Mouse (Mus musculus) ES-Bruce4 (cell line): ENCODE measurements around the gene Dcaf12. TPM values are rescaled to one million over a fixed set of nuclear protein-coding genes. Genes with fewer than 3 reads are reported as not detected.
A peak's percentile ranks its signal among the peaks of the same experiment; 100 is the strongest.

Experiments
- H3K27ac ChIP-seq: 2 replicates; pipeline ENCODE4 v1.5.1; 2012; ENCODE audit warnings: low read length, inconsistent platforms; ENCODE audit not compliant: insufficient read depth
- H3K27me3 ChIP-seq: 2 replicates; pipeline ENCODE4 v1.6.1; 2012; ENCODE audit warnings: mild to moderate bottlenecking, low read length, inconsistent platforms; ENCODE audit not compliant: control insufficient read depth, poor library complexity, insufficient read depth, severe bottlenecking
- H3K36me3 ChIP-seq: 2 replicates; pipeline ENCODE4 v1.6.1; 2012; ENCODE audit warnings: inconsistent platforms, mild to moderate bottlenecking, low read length, moderate library complexity; ENCODE audit not compliant: control insufficient read depth, poor library complexity, insufficient read depth, severe bottlenecking
- H3K4me1 ChIP-seq: one replicate; pipeline ENCODE4 v1.8.1; 2011; ENCODE audit warnings: low read length; ENCODE audit not compliant: control insufficient read depth, insufficient read depth
- H3K4me3 ChIP-seq: 2 replicates; pipeline ENCODE4 v1.5.1; 2011; ENCODE audit warnings: low read depth, mild to moderate bottlenecking, low read length
- H3K9ac ChIP-seq: 2 replicates; pipeline ENCODE4 v1.6.1; 2012; ENCODE audit warnings: low read depth, mild to moderate bottlenecking, inconsistent platforms; ENCODE audit not compliant: poor library complexity, severe bottlenecking
- H3K9me3 ChIP-seq: replicated peaks from 2 replicates; pipeline ENCODE4 v1.6.1; 2012; ENCODE audit warnings: mild to moderate bottlenecking, low read length, inconsistent platforms; ENCODE audit not compliant: control insufficient read depth, poor library complexity, insufficient read depth, severe bottlenecking
- CTCF ChIP-seq: IDR thresholded peaks from one replicate; pipeline ENCODE4 v1.8.1; 2011; ENCODE audit warnings: low read depth, low read length
- EP300 ChIP-seq: IDR thresholded peaks from 2 replicates; pipeline ENCODE4 v1.6.1; 2011; ENCODE audit warnings: low read depth, low read length; ENCODE audit not compliant: insufficient read depth
- POLR2A ChIP-seq: IDR thresholded peaks from one replicate; pipeline ENCODE4 v1.8.1; 2011; ENCODE audit warnings: low read length; ENCODE audit not compliant: insufficient read depth
- polyA plus RNA-seq: library from polyadenylated mRNA; stranded (reverse); fragments of >200 nt; gene quantifications from 2 replicates; pipeline ENCODE4 v1.2.4, GENCODE M21; 2011; ENCODE audit warnings: low read depth; ENCODE audit not compliant: missing spikeins, insufficient read depth, insufficient read length

The Dcaf12 gene
- polyA plus RNA-seq, 1 experiment: 51.1 TPM

DNA sequence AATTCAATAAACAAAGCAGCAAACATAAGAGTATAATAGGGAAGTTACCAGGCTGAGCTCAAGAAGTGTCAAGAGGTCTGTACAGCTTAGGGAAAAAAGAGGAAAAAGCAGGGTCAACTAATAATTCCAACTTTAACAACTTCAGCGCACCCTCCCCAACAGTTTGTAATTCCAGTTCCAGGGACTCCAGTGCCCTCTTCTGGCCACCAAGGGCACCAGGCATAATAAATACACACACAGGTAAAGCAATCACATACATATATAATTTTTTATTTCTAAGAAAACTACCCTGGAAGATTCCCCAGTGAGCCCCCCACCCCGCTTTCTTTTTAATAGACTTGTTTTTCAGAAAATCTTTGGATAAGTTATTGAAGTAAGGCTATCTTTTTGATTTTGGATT is 69.3 kb downstream of the Dcaf12 start:
- H3K27ac ChIP-seq: no peak overlapping the region
- TF ChIP-seq POLR2A (no peak), EP300 (no peak), CTCF (peak; percentile 32)
- H3K4me3 ChIP-seq: no peak overlapping the region
- peaks cover 47% of the 10 kb centered on the region for H3K36me3 ChIP-seq
- H3K27me3 ChIP-seq: no peaks in the 10 kb centered on the region
- no peak overlapping the region for H3K9ac ChIP-seq
- H3K9me3 ChIP-seq: no peaks in the 10 kb centered on the region
- no peaks in the 10 kb centered on the region for H3K4me1 ChIP-seq

Other genes with a start within 250 kb of the Dcaf12 start
- 15.7 and 16.7 TPM in 2 replicates for gene Aqp3, start 216.7 kb downstream of the Dcaf12 start, polyA plus RNA-seq
- 56.0 and 56.1 TPM in 2 replicates for gene Nol6, start 190.4 kb downstream of the Dcaf12 start, polyA plus RNA-seq
- 130 and 134 TPM in 2 replicates for gene Ube2r2, start 179.1 kb downstream of the Dcaf12 start, polyA plus RNA-seq
- 144 TPM in 2 replicates for gene Ubap2, start 39.7 kb downstream of the Dcaf12 start, polyA plus RNA-seq
- gene Ubap1, start 34.1 kb upstream of the Dcaf12 start, polyA plus RNA-seq: 72.5 and 91.6 TPM in 2 replicates
- 20.3 and 25.7 TPM in 2 replicates for gene Kif24, start 150.0 kb upstream of the Dcaf12 start, polyA plus RNA-seq
- gene Nudt2, start 150.3 kb upstream of the Dcaf12 start, polyA plus RNA-seq: 37.4 and 38.3 TPM in 2 replicates
- 3.8 and 3.9 TPM in 2 replicates for gene AI464131, start 188.2 kb upstream of the Dcaf12 start, polyA plus RNA-seq
- gene 1110017D15Rik, start 202.4 kb upstream of the Dcaf12 start, polyA plus RNA-seq: not detected in 2 replicates